Mouse (Mus musculus): ENCODE data around the gene Mest.

DNA sequence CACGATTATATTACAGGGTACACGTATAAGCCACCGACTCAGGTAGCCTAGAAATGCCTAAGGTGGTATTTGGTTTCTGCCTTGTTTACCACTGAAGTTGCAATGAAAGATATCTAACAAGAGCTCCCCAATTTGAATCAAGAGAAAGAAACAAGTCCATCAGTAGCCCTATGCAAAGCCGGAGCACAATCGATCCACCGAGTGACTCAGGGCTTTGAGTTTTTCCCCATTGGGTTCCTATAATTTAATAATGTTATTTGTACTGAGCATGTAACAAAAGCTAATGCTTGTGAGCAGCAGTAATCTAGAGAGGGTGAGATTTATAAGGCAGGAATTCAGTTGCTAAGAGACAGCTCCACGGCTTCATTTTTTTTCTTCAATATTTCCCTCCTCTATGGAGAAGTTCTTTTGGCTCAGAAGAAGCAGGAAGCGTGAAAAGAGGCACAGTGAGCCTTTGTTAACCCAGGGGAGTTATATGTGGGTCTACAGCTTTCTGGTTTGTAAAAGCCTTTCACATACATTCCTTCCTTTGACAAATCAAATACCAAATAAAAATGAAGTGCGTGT is 48.5 kb upstream of the Mest start:
- no peak for TF ChIP-seq CTCF (conservative IDR thresholded peaks at IDR 0.05; ENCODE audit: low read length)
- no peak for TF ChIP-seq NANOG (IDR thresholded peaks at IDR 0.05; ENCODE audit: borderline replicate concordance, low read length)
- no peak for TF ChIP-seq POU5F1 (IDR thresholded peaks at IDR 0.05; ENCODE audit: borderline replicate concordance, low read length)
